Mouse (Mus musculus) neural tube, embryonic 14.5 days (tissue): ENCODE measurements at regions not wholly inside any gene's neighbourhood (a gene's known extent, or its start where the extent isn't known, plus 50 kb on each side); places are given as distances from the start of the nearest gene placed in this dataset.

Experiments used
- ATAC-seq: fragments of 200-750 bp; cut with Nextera tagmentation; 2 replicates; pipeline ENCODE4 v1.8.0; 2017; ENCODE audit warnings: low read depth, mild to moderate bottlenecking, moderate TSS enrichment, moderate library complexity
- H3K27ac ChIP-seq: fragments of 300-500 bp; sonication (generic); 2 replicates; pipeline ENCODE4 v1.5.1; 2014; ENCODE audit warnings: low read depth, mild to moderate bottlenecking, control low read depth, low read length, moderate library complexity, mixed read lengths
- H3K27me3 ChIP-seq: fragments of 300-500 bp; sonication (generic); 2 replicates; pipeline ENCODE4 v1.6.1; 2014; ENCODE audit warnings: low read length; ENCODE audit not compliant: control insufficient read depth, insufficient read depth
- H3K36me3 ChIP-seq: fragments of 300-500 bp; sonication (generic); 2 replicates; pipeline ENCODE4 v1.6.1; 2014; ENCODE audit warnings: low read length, mixed read lengths; ENCODE audit not compliant: control insufficient read depth, insufficient read depth
- H3K4me1 ChIP-seq: fragments of 300-500 bp; sonication (generic); 2 replicates; pipeline ENCODE4 v1.6.1; 2014; ENCODE audit warnings: low read length; ENCODE audit not compliant: control insufficient read depth, insufficient read depth
- H3K4me2 ChIP-seq: fragments of 300-500 bp; sonication (generic); 2 replicates; pipeline ENCODE4 v1.6.1; 2014; ENCODE audit warnings: mild to moderate bottlenecking, low read depth, low read length, control low read depth
- H3K4me3 ChIP-seq: fragments of 300-500 bp; sonication (generic); 2 replicates; pipeline ENCODE4 v1.5.1; 2014; ENCODE audit warnings: low read depth, low read length, control low read depth, mixed read lengths
- H3K9ac ChIP-seq: fragments of 300-500 bp; sonication (generic); replicated peaks from 2 replicates; pipeline ENCODE4 v1.6.1; 2014; ENCODE audit warnings: low read depth, mild to moderate bottlenecking, control low read depth, low read length, mixed read lengths
- H3K9me3 ChIP-seq: fragments of 300-500 bp; sonication (generic); 2 replicates; pipeline ENCODE4 v1.6.1; 2016; ENCODE audit warnings: low read length; ENCODE audit not compliant: control insufficient read depth
- WGBS: fragments of 180-500 bp; shearing (Covaris S2); extraction: QIAGEN DNeasy Blood & Tissue Kit; methylation state at CpG from one replicate; pipeline ENCODE4 v1.1.7; 2014; 5-methylcytosine and 5-hydroxymethylcytosine counted together

GRCm38 (mm10) chr8:126644179-126644578 lies 50.4 kb upstream of the Irf2bp2 start:
- H3K36me3 ChIP-seq = no peaks in the 10 kb centered on the region
- no peaks in the 10 kb centered on the region for H3K27me3 ChIP-seq
- no peak overlapping the region for H3K27ac ChIP-seq
- H3K9ac ChIP-seq = no peak overlapping the region
- WGBS = 67% methylated on average over 5 of the region's 5 CpGs
- no peak overlapping the region for H3K4me3 ChIP-seq
- no peak for ATAC-seq
- no peak overlapping the region for H3K4me2 ChIP-seq
- no peaks in the 10 kb centered on the region for H3K4me1 ChIP-seq
- H3K9me3 ChIP-seq = no peaks in the 10 kb centered on the region
